Mouse (Mus musculus) kidney, adult 2 months (tissue): ENCODE results near the gene Pafah1b1.

Experiments
- CTCF ChIP-seq: fragments of 200-500 bp; conservative IDR thresholded peaks from 2 replicates; pipeline ENCODE4 v1.5.1; 2011; ENCODE audit warnings: low read depth, mild to moderate bottlenecking, control low read depth, low read length, moderate library complexity, mixed read lengths; ENCODE audit not compliant: insufficient read depth, insufficient read length
- POLR2A ChIP-seq: fragments of 200-500 bp; IDR thresholded peaks from one replicate; pipeline ENCODE4 v1.6.1; 2011; ENCODE audit warnings: low read depth, low read length, control low read depth

GRCm38 (mm10) chr11:74650576-74651100 is 73.8 kb downstream of the Pafah1b1 start:
- TF ChIP-seq CTCF, result no peak
- TF ChIP-seq POLR2A, result no peak
